9 mouse cellular contexts compared by ENCODE assay signal in the genomic region with DNA sequence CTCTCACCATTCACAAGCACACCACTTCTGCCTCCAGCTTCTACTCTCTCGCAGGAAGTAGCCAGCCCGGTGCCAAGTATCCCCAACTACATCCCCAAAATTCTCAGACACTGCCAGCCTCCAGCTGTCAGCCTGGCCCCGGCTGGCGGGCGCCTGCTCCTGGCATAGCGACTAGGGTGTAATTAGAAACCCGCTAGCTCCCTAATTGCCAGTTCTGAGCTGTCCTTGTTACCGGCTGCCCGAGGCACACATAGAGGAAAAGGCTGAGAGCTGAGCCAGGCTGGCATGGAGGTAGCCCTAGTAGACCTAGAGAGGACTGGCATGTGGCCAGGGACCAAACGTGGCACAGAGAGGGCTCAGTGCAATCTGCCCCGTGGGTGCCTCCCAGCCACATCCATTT. TPM values are rescaled to one million over a fixed set of nuclear protein-coding genes. Genes with fewer than 3 reads are reported as not detected.
DNase-seq lines count a peak whose midpoint lies in the region; ATAC-seq and TF ChIP-seq lines count a peak whose summit lies in the region.
"Had no signal": no experiment of that assay in that cellular context is flagged by ENCODE, and none has a peak within 500 bp of the region (broad histone marks: within the 10 kb centered on the region; RNA-seq: fewer than 3 reads in every experiment).

No protein-coding gene starts in this region.

- intact Hi-C loops in left cerebral cortex, adult 2 months (cut with DNase I): no loop called here

- no peak for TF ChIP-seq POLR2A in brain, embryonic 14.5 days (IDR thresholded peaks at IDR 0.05; ENCODE audit: borderline replicate concordance, extremely low read depth, insufficient read depth, insufficient read length, poor library complexity, severe bottlenecking)

- H3K27ac ChIP-seq in left cerebral cortex, adult 2 months: no peak overlapping the region

- no peak for TF ChIP-seq CTCF in brain, embryonic 14.5 days (IDR thresholded peaks at IDR 0.05; ENCODE audit: borderline replicate concordance, extremely low read depth, insufficient read depth, insufficient read length)
- TF ChIP-seq CTCF in left cerebral cortex, adult 2 months (IDR thresholded peaks at IDR 0.05): no peak

- peak; percentile 34 for DNase-seq in adrenal gland, postnatal 25 days
- DNase-seq in adrenal gland, adult 18-20 months (ENCODE audit: low spot score in 2 of 2): no peak
- peak; percentile 96 for DNase-seq in brain, embryonic 14.5 days (ENCODE audit: low read depth)
- peak; percentile 55 to 81 for DNase-seq in frontal cortex, postnatal 14 days (ENCODE audit: low spot score in 2 of 2)
- DNase-seq in left cerebral cortex, adult 2 months (ENCODE audit: extremely low spot score in 1 of 2, low spot score in 2 of 2): peak; percentile 61 to 71
- no peak for DNase-seq in thymus, postnatal 0 days (ENCODE audit: low spot score)
- DNase-seq in T-cell, adult 2 months (ENCODE audit: low spot score): no peak

- H3K4me3 ChIP-seq in left cerebral cortex, adult 2 months: no peak overlapping the region

- no peak for ATAC-seq in granulocyte monocyte progenitor cell, adult 5-6 weeks (replicated peaks; ENCODE audit: poor library complexity, severe bottlenecking)

RNA-seq across cellular contexts. Expression of a gene that starts 8.1 kb away (rescaled TPM):
- 7.7 TPM in 1 of 2 replicates, not detected in the other for total RNA-seq in adrenal gland, postnatal 25 days (2021)
- total RNA-seq in adrenal gland, adult 18-20 months (2021): not detected
- polyA plus RNA-seq in brain, embryonic 14.5 days (2012; rRNA removed): 0.21 and 0.25 TPM in 2 replicates
- under 1 TPM in 1 of 2 experiments, not detected in 1; 0.28 TPM for total RNA-seq in left cerebral cortex, adult 2 months (2021)
- not detected in 2 replicates for total RNA-seq in granulocyte monocyte progenitor cell, adult 5-6 weeks (2014; fragmentation: Nextera tagmentation)
- not detected in 2 replicates for total RNA-seq in granulocyte monocyte progenitor cell, adult 5-6 weeks (2017)
- 0.10 TPM in 1 of 2 replicates, not detected in the other for polyA plus RNA-seq in thymus, postnatal 0 days (2015; fragmentation: Nextera tagmentation; extraction: Ambion mirVana)
- polyA plus RNA-seq: heart, postnatal 0 days had no signal

RNA-seq across cellular contexts. Expression of a gene that starts 8.8 kb away (rescaled TPM):
- total RNA-seq in adrenal gland, postnatal 25 days (2021): 12.4 and 23.9 TPM in 2 replicates
- total RNA-seq in adrenal gland, adult 18-20 months (2021): 10 to 100 TPM; 13.7 to 28.0 TPM
- 10.3 and 34.7 TPM in 2 replicates for polyA plus RNA-seq in brain, embryonic 14.5 days (2012; rRNA removed)
- 10 to 100 TPM in 1 of 2 experiments, 1 to 10 TPM in 1; 9.7 to 10.5 TPM for total RNA-seq in left cerebral cortex, adult 2 months (2021)
- total RNA-seq in granulocyte monocyte progenitor cell, adult 5-6 weeks (2014; fragmentation: Nextera tagmentation): 117 and 157 TPM in 2 replicates
- 77.7 and 84.8 TPM in 2 replicates for total RNA-seq in granulocyte monocyte progenitor cell, adult 5-6 weeks (2017)
- 44.9 and 47.7 TPM in 2 replicates for polyA plus RNA-seq in thymus, postnatal 0 days (2015; fragmentation: Nextera tagmentation; extraction: Ambion mirVana)

RNA-seq across cellular contexts. Expression of a gene that starts 23.2 kb away (rescaled TPM):
- total RNA-seq in adrenal gland, postnatal 25 days (2021): 21.9 and 23.5 TPM in 2 replicates
- total RNA-seq in adrenal gland, adult 18-20 months (2021): 10 to 100 TPM; 11.5 to 15.3 TPM
- 9.2 and 13.4 TPM in 2 replicates for polyA plus RNA-seq in brain, embryonic 14.5 days (2012; rRNA removed)
- total RNA-seq in left cerebral cortex, adult 2 months (2021): 10 to 100 TPM; 19.5 to 20.7 TPM
- total RNA-seq in granulocyte monocyte progenitor cell, adult 5-6 weeks (2014; fragmentation: Nextera tagmentation): 10.2 and 15.6 TPM in 2 replicates
- 4.4 and 5.1 TPM in 2 replicates for total RNA-seq in granulocyte monocyte progenitor cell, adult 5-6 weeks (2017)
- 5.7 and 5.9 TPM in 2 replicates for polyA plus RNA-seq in thymus, postnatal 0 days (2015; fragmentation: Nextera tagmentation; extraction: Ambion mirVana)

RNA-seq across cellular contexts. Expression of a gene that starts 30.2 kb away (rescaled TPM):
- 16.2 and 16.8 TPM in 2 replicates for total RNA-seq in adrenal gland, postnatal 25 days (2021)
- total RNA-seq in adrenal gland, adult 18-20 months (2021): 1 to 10 TPM; 8.1 to 9.1 TPM
- polyA plus RNA-seq in brain, embryonic 14.5 days (2012; rRNA removed): 1.5 and 1.6 TPM in 2 replicates
- total RNA-seq in left cerebral cortex, adult 2 months (2021): under 1 TPM; 0.51 to 0.66 TPM
- total RNA-seq in granulocyte monocyte progenitor cell, adult 5-6 weeks (2014; fragmentation: Nextera tagmentation): 12.1 and 30.0 TPM in 2 replicates
- 14.1 and 23.2 TPM in 2 replicates for total RNA-seq in granulocyte monocyte progenitor cell, adult 5-6 weeks (2017)
- polyA plus RNA-seq in thymus, postnatal 0 days (2015; fragmentation: Nextera tagmentation; extraction: Ambion mirVana): 9.7 and 13.8 TPM in 2 replicates

RNA-seq across cellular contexts. Expression of a gene that starts 55.3 kb away (rescaled TPM):
- total RNA-seq in adrenal gland, postnatal 25 days (2021): 147 and 166 TPM in 2 replicates
- total RNA-seq in adrenal gland, adult 18-20 months (2021): 100 to 1,000 TPM; 118 to 147 TPM
- 144 and 156 TPM in 2 replicates for polyA plus RNA-seq in brain, embryonic 14.5 days (2012; rRNA removed)
- total RNA-seq in left cerebral cortex, adult 2 months (2021): 100 to 1,000 TPM; 133 to 138 TPM
- 154 and 174 TPM in 2 replicates for total RNA-seq in granulocyte monocyte progenitor cell, adult 5-6 weeks (2014; fragmentation: Nextera tagmentation)
- 115 and 127 TPM in 2 replicates for total RNA-seq in granulocyte monocyte progenitor cell, adult 5-6 weeks (2017)
- polyA plus RNA-seq in thymus, postnatal 0 days (2015; fragmentation: Nextera tagmentation; extraction: Ambion mirVana): 39.2 and 40.0 TPM in 2 replicates

Comparison
In these comparisons a context has a peak if more than half of its experiments do, and no peak if none do; other contexts are left out.
1. DNase-seq: peak in adrenal gland, postnatal 25 days (single experiment), brain, embryonic 14.5 days (single experiment), frontal cortex, postnatal 14 days (2 of 2) and left cerebral cortex, adult 2 months (2 of 2); none in adrenal gland, adult 18-20 months (0 of 2), thymus, postnatal 0 days (single experiment) and T-cell, adult 2 months (single experiment).